Mouse (Mus musculus) cerebellum, postnatal 36 days (tissue): ENCODE measurements around the gene Rbm17.

Experiments
- DNase-seq, 2 experiments: peaks; one replicate each; pipeline ENCODE4 v3.0.0; 2021 to 2022; ENCODE audit warnings: mixed read lengths in 2 of 2

Gene Rbm17

DNA sequence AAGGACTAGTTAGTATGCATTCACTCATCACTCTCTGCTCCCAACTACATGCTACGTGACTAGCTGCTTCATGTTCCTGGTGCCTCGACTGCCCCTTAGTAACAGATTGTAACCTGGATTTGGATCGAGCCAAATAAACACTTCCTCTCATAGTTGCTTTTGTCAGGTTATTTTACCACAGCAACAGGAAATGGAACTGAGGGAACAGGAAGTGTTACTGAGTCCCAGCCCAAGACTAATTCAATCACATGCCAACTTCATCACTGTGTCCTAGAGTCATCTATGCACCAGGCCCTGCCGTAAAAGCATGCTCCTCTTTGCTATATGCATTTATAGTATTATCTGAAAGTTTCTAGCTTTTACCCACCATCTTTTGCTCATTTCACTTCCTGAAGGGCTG, 16.0 kb downstream of the Rbm17 start:
- no peak for DNase-seq

DNA sequence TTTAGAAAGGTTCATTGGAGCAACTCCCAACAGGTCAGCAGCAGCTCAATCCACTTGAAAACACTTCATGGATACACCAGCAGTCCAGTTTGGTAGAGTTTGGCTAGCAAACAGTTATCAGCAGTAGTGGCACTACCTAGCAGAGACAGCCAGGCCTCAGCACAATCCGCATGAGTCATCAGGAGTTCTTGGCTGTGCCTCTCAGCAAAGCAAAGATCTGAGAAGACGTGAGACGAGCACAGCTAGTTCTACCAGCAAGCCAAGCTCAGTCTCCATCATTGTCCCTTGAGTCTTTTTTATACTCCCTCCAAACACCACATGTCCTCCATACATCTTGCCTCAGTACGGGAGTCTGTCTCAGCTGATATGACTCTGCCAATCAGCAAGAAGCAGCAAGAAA, 24.6 kb downstream of the Rbm17 start:
- no peak for DNase-seq

DNA sequence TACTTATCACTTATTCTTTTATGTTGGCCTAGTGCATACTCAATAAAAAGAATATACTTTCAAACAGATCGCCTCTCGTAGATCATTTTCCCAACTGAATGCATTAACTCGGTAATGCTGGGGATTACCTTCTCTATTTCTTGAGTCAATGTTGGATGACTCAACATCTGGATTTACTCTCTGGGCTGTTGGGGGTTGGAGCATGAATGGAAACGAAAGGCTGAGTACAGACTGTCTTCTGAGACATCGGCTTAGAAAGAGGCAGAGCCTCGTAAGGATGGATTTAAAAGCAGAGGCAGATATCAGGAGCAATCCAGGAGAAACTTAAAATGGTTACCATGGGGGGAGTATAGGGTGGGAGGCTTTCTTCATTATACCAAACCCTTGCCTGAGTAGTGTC, 25.8 kb downstream of the Rbm17 start:
- DNase-seq = no peak

DNA sequence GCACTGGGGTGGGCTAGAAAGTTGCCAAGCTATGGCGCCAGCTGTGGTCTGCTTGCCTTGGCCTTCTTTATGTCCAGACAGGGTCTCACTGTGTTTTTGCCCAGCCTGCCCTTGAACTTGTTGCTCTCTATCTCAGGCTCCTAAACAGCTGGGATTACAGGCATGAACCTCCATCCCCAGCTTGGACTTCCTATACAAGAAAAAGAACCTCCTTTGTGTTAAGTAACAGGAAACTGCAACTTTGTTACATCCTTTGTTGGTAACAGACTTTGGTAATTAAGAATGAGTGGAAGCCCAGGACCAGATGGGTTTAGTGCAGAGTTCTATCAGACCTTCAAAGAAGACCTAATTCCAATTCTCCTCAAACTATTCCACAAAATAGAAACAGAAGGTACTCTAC, 30.3 kb downstream of the Rbm17 start:
- no peak for DNase-seq

DNA sequence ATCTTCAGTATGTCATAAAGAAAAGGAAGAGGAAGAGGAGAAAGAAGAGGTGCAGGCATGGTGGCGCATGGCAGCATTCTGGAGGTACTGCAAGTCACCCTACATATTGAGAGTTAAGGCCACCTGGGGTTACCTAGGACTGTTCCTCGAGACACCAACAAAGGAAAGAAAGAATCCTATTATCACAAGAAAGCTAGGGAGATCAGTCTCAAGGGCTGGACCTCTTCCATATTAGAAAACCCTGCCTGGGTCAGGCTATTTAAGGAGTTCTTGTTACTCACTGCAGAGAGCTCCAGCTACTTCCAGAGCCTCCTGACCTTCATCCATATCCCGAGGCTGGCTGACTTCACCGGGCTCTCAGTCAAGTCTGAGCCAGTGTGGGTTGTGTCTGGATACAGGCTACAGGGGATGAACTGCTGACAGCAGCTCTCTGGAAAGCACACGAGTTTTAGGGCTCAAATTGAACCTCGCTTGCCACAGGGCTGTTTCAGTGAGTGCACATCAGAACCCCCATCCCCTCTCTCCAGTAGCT, 32.9 kb downstream of the Rbm17 start:
- no peak for DNase-seq

DNA sequence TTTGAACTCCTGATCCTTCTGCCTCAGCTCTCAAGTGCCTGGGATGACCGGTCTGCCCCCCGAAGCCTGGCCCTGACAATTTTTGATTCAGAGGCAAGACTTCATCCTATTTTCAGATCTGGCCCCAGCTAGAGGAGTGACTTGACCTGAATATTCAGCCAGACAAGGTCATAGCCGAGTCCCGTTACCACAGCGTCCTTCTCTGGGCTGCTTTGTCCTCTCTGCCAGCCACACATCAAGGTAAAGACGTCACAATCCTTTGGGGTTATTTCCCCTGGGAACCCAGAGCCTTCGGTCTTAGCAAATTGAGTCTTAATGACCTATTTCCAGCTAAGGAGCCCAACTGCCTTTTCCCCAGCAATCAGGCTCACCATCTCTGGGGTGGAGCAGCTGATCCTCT, 35.5 kb downstream of the Rbm17 start:
- no peak for DNase-seq

DNA sequence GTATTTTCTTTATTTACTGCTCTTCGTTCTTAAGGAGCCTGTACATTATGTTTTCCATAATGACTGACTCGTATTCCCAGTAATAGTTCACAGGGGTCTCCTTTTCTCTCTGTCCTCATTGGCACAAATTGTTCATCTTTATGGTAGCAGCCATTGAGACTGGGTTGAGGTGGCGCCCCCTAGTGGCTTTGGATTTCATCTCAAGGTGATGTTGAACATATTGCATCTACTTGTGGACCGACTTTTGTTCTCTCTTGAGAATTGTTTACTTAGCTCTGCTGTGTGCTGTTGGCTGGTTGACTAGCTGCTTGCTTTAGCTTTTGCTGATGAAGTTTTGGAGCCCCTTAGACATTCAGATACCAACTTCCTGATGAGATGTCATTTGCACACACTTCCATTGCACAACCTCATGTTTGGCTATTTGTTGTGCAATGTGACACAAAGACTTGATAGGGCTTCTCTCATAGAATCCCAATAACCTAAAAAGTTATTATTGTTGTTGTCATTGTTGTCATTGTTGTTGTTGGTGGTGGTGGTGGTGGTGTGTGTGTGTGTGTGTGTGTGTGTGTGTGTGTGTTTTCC, 36.1 kb downstream of the Rbm17 start:
- DNase-seq = peak; percentile 21

DNA sequence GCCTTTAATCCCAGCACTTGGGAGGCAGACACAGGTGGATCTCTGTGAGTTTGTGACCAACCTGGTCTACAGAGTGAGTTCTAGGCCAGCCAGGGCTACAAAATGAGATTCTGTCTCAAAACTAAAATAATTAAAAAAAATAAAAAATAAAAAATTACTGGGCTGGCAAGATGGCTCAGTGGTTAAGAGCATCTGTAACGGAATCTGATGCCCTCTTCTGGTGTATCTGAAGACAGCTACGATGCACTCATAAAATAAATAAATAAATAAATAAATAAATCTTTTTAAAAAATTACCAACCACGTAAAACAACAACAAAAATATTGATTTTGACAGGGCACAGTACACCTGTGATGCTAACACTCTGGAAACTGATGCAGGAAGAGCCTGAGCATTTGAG, 37.1 kb downstream of the Rbm17 start:
- DNase-seq = no peak

DNA sequence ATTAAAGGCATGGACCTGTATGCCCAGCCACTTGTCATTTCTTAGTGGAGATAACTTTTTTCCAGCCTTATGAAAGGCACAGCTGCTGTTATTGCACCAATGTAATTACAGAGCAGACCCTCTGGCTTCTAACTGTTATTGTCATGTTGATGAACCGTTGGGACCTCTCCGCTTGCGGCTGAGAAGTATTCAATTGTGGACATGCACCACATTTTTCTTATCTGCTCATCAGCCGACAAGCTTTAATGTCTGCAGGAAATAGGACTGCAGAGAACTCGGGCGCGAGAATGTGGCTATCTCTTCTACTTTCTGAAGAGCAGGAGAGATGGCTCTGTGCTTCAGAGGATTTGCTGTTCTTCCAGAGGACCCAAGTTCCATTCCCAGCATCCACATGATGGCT, 37.7 kb downstream of the Rbm17 start:
- no peak for DNase-seq

DNA sequence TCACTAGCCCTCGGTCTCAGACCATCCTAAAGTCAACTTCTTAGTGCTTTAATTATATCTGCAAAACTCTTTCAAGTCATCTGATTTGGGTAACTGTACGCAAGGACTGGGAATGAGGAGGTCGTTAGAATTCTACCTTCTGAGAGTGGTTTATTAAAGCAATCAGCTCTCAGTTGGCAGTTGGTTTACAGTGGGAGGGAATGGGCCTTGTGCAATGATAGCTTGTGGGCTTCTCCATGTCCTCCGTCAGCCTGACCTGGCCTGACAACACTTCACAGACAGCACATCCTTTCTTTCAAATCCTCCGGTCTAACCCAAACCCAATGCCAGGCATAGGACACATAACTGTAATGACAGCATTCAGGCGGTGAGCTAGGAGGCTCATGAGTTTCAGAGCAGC, 39.2 kb downstream of the Rbm17 start:
- DNase-seq = no peak

DNA sequence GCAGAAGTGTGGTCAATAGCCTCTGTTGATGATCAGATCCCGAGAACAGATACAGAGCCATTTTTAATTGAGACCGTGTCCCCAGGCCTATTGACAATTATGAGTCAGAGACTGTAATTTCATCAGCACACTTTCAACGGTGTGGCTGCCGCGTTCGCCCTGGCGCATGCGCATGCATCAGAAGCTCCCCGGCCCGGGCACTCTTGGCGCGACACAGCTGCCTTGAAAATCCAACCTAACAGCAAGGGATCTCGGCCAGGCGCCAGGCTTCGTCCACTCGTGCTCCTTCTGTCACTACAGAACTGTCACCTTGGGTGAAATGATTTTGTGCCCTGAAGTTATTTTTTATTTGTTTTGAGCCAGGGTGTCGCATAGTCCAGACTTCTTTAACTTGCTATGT, 40.7 kb downstream of the Rbm17 start:
- no peak for DNase-seq

DNA sequence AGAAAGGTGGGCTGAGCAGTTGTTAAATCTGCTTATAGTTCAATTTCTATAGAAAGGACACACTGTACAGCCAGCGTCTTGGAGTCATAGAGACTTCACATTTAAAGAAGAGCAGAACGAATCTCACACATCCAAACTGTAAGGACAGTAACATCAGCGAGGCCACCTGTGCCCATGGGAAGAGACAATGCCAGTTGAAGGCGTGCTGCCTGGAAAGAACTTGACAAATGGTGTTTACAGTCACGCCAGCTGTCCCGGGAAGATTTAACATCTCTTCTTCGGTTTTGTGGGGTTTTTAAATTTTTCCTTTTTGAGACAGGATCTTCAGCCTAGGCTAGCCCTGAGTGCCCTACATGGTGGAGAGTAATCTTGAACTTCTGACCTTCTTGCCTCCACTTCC, 45.3 kb downstream of the Rbm17 start:
- DNase-seq = no peak

DNA sequence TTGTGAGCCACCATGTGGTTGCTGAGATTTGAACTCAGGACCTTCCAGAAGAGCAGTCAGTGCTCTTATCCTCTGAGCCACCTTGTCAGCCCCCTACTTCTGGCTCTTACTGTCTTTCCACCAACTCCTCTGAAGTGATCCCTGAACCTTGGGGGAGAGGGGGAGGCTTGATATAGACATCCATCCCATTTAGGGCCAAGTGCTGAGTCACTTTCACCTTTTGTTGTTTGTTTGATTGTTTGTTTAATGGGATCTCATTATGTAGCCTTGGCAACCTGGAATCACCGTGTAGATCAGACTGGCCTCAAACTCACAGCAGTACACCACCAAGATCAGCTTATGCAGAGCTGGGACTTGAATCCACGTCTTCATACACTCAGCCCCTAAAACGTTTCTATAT, 46.7 kb downstream of the Rbm17 start:
- DNase-seq = no peak

DNA sequence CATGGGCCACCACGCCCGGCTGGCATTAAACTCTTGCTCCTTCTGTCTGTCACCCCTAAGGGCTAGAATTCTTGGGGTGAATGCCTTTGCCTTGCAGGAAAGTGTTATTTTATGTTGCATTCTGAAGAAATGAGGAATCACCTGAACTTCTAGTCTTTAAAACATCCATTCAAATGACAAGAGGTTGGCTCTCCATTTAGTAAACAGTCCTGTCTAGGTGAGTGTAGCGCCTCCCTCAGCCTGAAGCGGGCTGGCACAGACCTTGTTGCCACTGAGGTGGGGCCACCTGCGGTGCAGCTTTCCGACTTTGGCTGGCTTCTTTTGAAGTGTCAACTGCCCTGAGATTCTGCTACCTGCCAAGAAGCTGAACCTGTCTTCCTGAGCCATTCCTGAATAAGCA, 48.6 kb downstream of the Rbm17 start:
- DNase-seq = no peak

DNA sequence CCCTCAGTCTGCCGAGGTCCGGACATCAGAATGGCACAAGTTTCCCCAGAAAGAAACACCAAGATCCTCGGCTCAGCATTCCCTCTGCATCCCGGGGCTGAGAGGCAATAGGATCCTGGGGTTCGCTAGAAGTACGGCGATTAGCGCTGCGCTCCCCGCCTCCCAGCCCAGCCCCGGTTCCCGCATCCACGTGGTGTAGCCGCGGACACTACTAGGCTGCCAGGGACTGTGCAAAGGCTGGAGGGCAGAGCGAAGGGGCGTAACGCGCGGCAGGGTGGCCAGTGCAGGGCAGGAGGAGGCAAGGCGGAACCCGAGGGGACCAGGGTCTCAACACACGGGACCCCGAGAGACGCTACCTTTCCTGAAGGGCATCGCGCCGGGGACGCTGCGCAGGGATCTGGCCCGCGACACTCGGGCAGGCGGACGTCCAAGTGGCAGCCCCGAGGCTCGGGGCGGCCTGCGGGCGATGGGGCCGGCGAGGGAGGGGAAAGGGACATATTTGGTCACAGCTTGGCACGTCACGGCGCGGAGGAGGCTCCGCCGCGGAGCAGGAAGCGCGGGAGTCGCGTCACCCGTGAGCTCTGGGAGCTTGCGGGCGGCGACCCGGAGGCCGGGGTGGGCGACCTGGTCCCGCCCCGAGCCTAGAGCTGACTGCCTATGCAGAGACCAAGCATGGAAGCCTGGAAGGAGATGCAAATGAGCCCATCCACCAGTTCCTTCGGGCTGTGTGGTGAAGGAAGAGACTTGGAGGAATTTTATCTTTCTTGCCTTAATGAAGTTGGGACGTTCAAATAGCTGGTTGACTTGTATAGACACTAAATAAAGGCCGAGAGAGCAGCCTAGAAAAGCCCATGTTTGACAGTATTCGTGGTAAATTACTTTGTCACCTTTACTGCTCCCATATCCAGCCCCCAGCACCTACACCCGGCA, 50.2 kb downstream of the Rbm17 start, which contains the start of gene Pfkfb3:
TSS of gene Pfkfb3 (minus strand) at position 607 of the 930 bp plus-strand sequence.
- DNase-seq = peak; percentile 56 to 63

DNA sequence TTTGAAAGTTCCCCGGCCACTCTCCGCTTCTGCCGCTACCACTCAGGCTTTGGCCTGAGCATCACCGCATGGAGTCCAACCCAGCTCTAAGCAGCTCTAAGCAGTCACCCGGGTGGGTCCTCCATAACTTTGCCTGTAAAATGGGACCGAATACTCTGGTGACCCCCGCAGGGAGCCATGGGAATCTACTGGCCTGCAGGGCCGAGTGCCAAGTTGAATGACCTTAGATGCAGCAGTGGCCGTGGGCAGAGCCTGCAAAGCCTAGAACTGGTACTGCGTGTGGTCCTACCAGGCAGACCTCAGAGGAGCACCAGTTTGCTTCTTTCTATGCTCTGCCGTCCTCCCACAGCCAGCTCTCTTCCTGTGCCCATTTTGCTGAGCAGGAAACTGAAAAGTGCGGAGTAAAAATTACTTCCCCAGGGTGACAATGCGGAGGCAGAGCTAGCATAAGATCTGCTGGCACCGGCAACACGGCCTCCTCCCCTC, 50.9 kb downstream of the Rbm17 start:
- DNase-seq = peak; percentile 19 to 27

DNA sequence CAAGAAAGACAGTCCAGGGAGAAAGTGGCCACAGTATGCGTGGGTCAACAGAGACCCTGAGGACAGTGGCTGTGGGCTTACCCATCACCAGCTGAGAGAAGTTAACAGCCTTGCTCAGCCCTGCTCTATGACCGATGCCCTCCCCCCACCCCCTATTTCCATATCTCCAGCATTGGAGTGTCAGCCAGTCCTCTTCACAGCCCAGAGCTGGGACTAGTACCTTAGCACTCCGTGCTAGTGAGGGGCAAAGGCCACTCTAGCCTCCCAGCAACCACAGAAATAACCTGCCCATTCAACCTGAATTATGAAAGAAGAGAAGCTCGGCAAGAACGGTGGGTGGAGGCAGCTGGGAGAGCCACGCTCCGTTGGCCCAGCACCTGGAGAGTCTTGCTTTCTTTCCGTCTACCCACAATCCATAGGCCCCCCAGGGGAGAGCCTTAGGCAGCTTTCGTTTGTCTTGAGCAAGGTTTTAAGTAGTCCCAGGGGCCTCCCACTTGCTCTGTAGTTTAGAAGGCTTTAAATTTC, 51.6 kb downstream of the Rbm17 start:
- no peak for DNase-seq

DNA sequence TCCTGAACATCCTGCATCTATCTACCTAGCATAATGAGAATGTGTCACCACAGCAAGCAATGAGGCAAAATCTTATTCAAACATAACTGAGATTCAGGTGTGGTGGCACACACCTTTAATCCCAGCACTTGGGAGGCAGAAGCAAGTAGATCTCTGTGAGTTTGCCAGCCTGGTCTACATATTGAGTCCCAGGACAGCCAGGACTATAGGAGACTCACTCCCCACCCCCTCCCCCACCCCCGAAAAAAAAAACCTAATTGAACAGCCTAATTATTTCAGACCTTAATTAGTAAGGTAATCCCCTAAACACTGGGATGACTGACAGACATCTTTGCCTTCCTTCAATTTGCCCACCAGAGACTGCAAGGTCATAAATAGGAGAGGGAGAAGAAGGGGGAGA, 52.2 kb downstream of the Rbm17 start:
- no peak for DNase-seq

DNA sequence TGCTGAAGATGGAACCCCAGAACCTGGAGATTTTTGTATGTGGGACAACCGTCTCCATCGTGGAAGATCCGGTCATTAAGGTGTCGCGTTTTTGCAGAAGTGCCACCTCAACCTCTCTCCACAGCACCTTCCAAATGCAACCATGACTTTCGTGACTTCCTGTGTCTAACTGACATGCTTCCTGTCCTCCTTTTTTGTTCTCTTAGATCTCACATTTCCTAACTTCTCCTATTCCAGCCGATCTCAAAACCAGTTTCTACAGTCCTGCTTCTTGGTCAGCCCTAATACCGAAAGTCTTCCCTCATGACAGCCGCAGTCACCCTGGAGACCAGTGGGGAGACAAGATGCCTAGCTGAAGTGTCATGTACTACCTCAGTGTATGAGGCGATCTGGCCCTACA, 55.4 kb downstream of the Rbm17 start:
- no peak for DNase-seq

DNA sequence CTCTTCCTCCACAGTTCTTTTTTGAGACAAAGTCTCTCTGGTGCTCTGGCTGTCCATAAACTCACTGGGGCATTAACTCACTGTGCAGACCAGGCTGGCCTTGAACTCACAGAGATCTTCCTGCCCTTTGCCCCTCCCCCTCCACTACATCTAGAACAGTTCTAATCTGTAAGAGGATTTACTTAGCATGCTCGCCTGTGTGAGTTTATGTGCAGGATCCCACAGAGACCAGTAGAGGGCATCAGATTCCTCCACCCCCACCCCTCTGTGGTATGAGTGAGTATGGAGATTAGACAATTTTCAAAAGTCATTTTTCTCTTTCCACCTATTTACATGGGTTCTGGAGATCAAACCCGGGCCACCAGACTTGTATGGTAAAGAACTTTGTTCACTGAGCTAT, 56.3 kb downstream of the Rbm17 start:
- no peak for DNase-seq

DNA sequence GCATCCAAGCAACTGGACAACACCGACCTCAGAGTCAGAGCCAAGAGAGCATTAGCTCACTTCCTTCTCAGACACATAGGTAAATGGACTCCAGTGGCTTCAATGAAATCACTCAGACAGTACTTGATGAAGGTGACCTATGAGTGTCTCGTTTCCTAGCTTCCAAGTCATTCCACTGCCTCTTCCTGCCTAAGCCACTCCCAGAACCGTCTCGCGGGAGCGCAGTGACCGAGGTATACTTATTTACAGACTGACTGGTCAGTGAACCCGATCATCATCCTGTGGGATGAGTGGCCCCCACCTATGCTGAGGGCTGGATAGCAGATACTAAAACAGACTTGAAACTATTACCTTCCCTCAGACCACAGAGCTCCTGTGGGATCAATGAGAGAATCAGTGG, 57.9 kb downstream of the Rbm17 start:
- no peak for DNase-seq

DNA sequence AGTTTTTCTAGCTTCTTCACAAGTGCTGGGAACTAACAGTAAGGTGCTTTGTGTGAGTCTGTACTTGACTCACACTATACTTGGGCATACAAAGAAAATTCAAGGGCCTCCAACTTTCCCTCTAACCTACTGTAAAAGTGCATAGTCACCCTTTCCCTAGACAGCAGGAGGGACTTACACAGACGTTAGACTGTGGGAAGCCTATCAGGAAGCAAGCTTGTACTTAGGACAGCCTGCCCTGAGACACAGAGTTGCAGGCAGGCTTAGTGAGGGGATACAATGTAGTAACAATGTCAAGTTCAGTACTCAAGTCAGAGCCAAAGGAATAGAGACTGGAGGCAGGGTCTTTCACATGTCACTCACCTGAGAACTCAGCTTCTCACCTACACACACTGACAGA, 58.6 kb downstream of the Rbm17 start:
- no peak for DNase-seq

DNA sequence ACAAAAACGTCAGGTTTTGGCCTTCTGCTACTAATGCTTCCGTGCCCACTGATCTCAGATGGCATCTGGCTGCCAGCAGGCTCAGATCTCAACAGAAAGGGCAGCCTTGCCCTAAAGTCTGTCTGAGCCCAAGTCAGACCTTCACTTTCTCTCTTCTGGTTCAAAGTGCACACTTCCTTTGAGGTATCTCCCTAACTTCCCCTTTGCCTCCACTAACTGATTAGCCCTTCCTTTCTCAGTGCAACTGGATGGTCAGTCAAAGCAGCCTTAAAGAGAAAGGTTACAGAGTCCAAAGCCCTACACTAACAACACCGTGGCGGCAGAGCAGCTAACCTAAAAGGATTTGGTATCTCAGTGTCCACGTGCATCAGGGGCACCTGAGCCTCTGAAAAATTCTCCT, 59.6 kb downstream of the Rbm17 start:
- DNase-seq = no peak

DNA sequence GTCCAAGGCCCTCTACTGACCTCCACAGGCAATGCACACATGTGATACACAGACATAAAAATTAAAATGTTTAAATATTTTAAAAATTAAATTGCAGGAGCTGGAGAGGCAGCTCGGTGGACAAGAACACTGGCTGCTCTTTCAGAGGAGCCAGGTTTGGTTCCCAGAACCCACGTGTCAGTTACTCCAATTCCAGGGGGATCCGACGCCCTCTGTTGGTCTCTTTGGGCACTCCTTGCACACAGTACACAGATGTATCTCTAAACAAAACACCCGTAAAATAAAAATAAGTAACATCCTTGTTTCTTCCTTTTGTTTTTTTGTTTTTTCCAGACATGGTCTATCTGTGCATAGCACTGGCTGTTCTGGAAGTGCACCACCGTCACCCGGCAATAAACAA, 60.8 kb downstream of the Rbm17 start:
- no peak for DNase-seq
